8 mouse cellular contexts compared by ENCODE assay signal in genomic region chr15:57644331-57644953, GRCm38 (mm10).
DNase-seq lines count a peak whose midpoint lies in the region; ATAC-seq and TF ChIP-seq lines count a peak whose summit lies in the region.

No protein-coding gene starts in this region.

- H3K9me3 ChIP-seq in forebrain, postnatal 0 days (ENCODE audit: low read length): no peaks in the 10 kb centered on the region
- H3K9me3 ChIP-seq in midbrain, embryonic 16.5 days (replicated peaks; ENCODE audit: control insufficient read depth, low read length, poor library complexity, severe bottlenecking): no peaks in the 10 kb centered on the region
- H3K9me3 ChIP-seq in intestine, embryonic 15.5 days: no peaks in the 10 kb centered on the region

- H3K4me2 ChIP-seq in forebrain, postnatal 0 days (ENCODE audit: low read depth): no peak overlapping the region
- no peak overlapping the region for H3K4me2 ChIP-seq in midbrain, embryonic 16.5 days (ENCODE audit: low read length)
- H3K4me2 ChIP-seq in intestine, embryonic 15.5 days (replicated peaks): no peak overlapping the region

- no peak overlapping the region for H3K4me3 ChIP-seq in forebrain, postnatal 0 days (ENCODE audit: low read depth, low read length)
- no peak overlapping the region for H3K4me3 ChIP-seq in midbrain, embryonic 16.5 days (ENCODE audit: low read depth, low read length)
- no peak overlapping the region for H3K4me3 ChIP-seq in intestine, embryonic 15.5 days (replicated peaks)

- peak; percentile 21 to 39 for DNase-seq in cerebellum, postnatal 14 days
- DNase-seq in cerebellum, adult 8-10 months: no peak
- peak; percentile 23 for DNase-seq in urinary bladder, postnatal 25 days (ENCODE audit: low spot score)
- DNase-seq in urinary bladder, postnatal 10 days (ENCODE audit: low spot score): no peak
- no peak for DNase-seq in forebrain, postnatal 0 days
- peak; percentile 55 for DNase-seq in kidney, postnatal 10 days

- no peak for ATAC-seq in forebrain, postnatal 0 days
- 0 out of 2 replicates have a peak, but pooled peaks have one; percentile 32 for ATAC-seq in midbrain, embryonic 16.5 days
- no peak for ATAC-seq in intestine, embryonic 15.5 days

- 62% methylated on average over 11 of the region's 11 CpGs for WGBS in forebrain, postnatal 0 days
- WGBS in midbrain, embryonic 16.5 days: 61% methylated on average over 11 of the region's 11 CpGs
- WGBS in intestine, embryonic 15.5 days: 55% methylated on average over 11 of the region's 11 CpGs

- no peaks in the 10 kb centered on the region; the same call in 1 of the 2 replicates for H3K27me3 ChIP-seq in forebrain, postnatal 0 days (ENCODE audit: insufficient read depth, low read length)
- no peaks in the 10 kb centered on the region for H3K27me3 ChIP-seq in midbrain, embryonic 16.5 days (ENCODE audit: control insufficient read depth, insufficient read depth, low read depth, low read length)
- H3K27me3 ChIP-seq in intestine, embryonic 15.5 days (replicated peaks): no peaks in the 10 kb centered on the region

- H3K9ac ChIP-seq in forebrain, postnatal 0 days: no peak overlapping the region
- H3K9ac ChIP-seq in midbrain, embryonic 16.5 days (ENCODE audit: low read depth, low read length): no peak overlapping the region
- H3K9ac ChIP-seq in intestine, embryonic 15.5 days: no peak overlapping the region

- H3K36me3 ChIP-seq in forebrain, postnatal 0 days (ENCODE audit: insufficient read depth): no peaks in the 10 kb centered on the region
- no peaks in the 10 kb centered on the region for H3K36me3 ChIP-seq in midbrain, embryonic 16.5 days (ENCODE audit: control insufficient read depth, insufficient read depth, low read length)
- no peaks in the 10 kb centered on the region for H3K36me3 ChIP-seq in intestine, embryonic 15.5 days

- no peak overlapping the region for H3K27ac ChIP-seq in forebrain, postnatal 0 days (ENCODE audit: low read depth, low read length)
- H3K27ac ChIP-seq in midbrain, embryonic 16.5 days (ENCODE audit: low read length): no peak overlapping the region
- H3K27ac ChIP-seq in intestine, embryonic 15.5 days: no peak overlapping the region

- H3K4me1 ChIP-seq in forebrain, postnatal 0 days (ENCODE audit: insufficient read depth): no peaks in the 10 kb centered on the region
- no peaks in the 10 kb centered on the region for H3K4me1 ChIP-seq in midbrain, embryonic 16.5 days (ENCODE audit: control insufficient read depth, insufficient read depth, low read length)
- no peaks in the 10 kb centered on the region for H3K4me1 ChIP-seq in intestine, embryonic 15.5 days (replicated peaks)

- TF ChIP-seq CTCF in forebrain, postnatal 0 days (IDR thresholded peaks at IDR 0.05; ENCODE audit: low read depth): peak; percentile 40; the same call in 1 of the 2 replicates

Comparison
In these comparisons a context has a peak if more than half of its experiments do, and no peak if none do; other contexts are left out.
1. DNase-seq: peak in cerebellum, postnatal 14 days (2 of 2), urinary bladder, postnatal 25 days (single experiment) and kidney, postnatal 10 days (single experiment); none in cerebellum, adult 8-10 months (single experiment), urinary bladder, postnatal 10 days (single experiment) and forebrain, postnatal 0 days (single experiment).